In genomic region chr8:13756982-13757804, GRCm38 (mm10) we compare ENCODE assay signal across 8 mouse cellular contexts. TPM values are rescaled to one million over a fixed set of nuclear protein-coding genes. Genes with fewer than 3 reads are reported as not detected.
DNase-seq lines count a peak whose midpoint lies in the region; ATAC-seq and TF ChIP-seq lines count a peak whose summit lies in the region.

TSS of gene Cdc16 (plus strand) at chr8:13757676.

- TF ChIP-seq CTCF in bone marrow, adult 2 months (IDR thresholded peaks at IDR 0.05; ENCODE audit: control insufficient read depth, insufficient read depth, low read length): no peak; the same call in 1 of the 2 replicates

- TF ChIP-seq POLR2A in bone marrow, adult 2 months (IDR thresholded peaks at IDR 0.05; ENCODE audit: borderline replicate concordance, control insufficient read depth, low read depth, low read length): peak; percentile 71; the same call in 1 of the 2 replicates

- H3K4me3 ChIP-seq in bone marrow, adult 2 months (replicated peaks; ENCODE audit: control insufficient read depth, low read depth, low read length): peak within 1 kb of the TSS; percentile 76
- peak within 1 kb of the TSS; percentile 99 for H3K4me3 ChIP-seq in embryonic facial prominence, embryonic 15.5 days (replicated peaks)
- H3K4me3 ChIP-seq in kidney, embryonic 14.5 days (ENCODE audit: low read length): peak within 1 kb of the TSS; percentile 99
- H3K4me3 ChIP-seq in limb, embryonic 15.5 days: peak within 1 kb of the TSS; percentile 100

- WGBS in bone marrow, adult 2 months: 10% methylated on average over 40 of the region's 40 CpGs
- 8% methylated on average over 40 of the region's 40 CpGs for WGBS in embryonic facial prominence, embryonic 15.5 days
- WGBS in kidney, embryonic 14.5 days: 14% methylated on average over 25 of the region's 40 CpGs
- 7% methylated on average over 39 of the region's 40 CpGs for WGBS in limb, embryonic 15.5 days

- H3K4me2 ChIP-seq in embryonic facial prominence, embryonic 15.5 days (replicated peaks): peak within 1 kb of the TSS; percentile 80
- peak within 1 kb of the TSS; percentile 64 for H3K4me2 ChIP-seq in kidney, embryonic 14.5 days (replicated peaks; ENCODE audit: low read depth, low read length)
- peak within 1 kb of the TSS; percentile 67 for H3K4me2 ChIP-seq in limb, embryonic 15.5 days

- peak within 1 kb of the TSS; percentile 100 for H3K9ac ChIP-seq in embryonic facial prominence, embryonic 15.5 days
- H3K9ac ChIP-seq in kidney, embryonic 14.5 days (ENCODE audit: low read depth, low read length): peak within 1 kb of the TSS; percentile 96
- H3K9ac ChIP-seq in limb, embryonic 15.5 days: peak within 1 kb of the TSS; percentile 98

- peak; percentile 88 for DNase-seq in 416B (ENCODE audit: low read depth)
- DNase-seq in heart, adult 9 months (ENCODE audit: low spot score in 2 of 2): peak; percentile 84 to 85
- DNase-seq in monocyte, adult 2 months (ENCODE audit: low read depth in 1 of 2, low spot score in 2 of 2): peak; percentile 43 to 74
- peak; percentile 78 to 80 for DNase-seq in spleen, postnatal 36 days (ENCODE audit: low spot score in 2 of 2)

- H3K4me1 ChIP-seq in bone marrow, adult 2 months (ENCODE audit: control insufficient read depth, insufficient read depth, low read length): no peaks in the 10 kb centered on the region
- peaks cover 20% of the 10 kb centered on the region for H3K4me1 ChIP-seq in embryonic facial prominence, embryonic 15.5 days
- H3K4me1 ChIP-seq in kidney, embryonic 14.5 days (ENCODE audit: control insufficient read depth, insufficient read depth, low read length): peaks cover 11% of the 10 kb centered on the region
- peaks cover 17% of the 10 kb centered on the region for H3K4me1 ChIP-seq in limb, embryonic 15.5 days

- H3K9me3 ChIP-seq in embryonic facial prominence, embryonic 15.5 days (replicated peaks): no peaks in the 10 kb centered on the region
- no peaks in the 10 kb centered on the region for H3K9me3 ChIP-seq in kidney, embryonic 14.5 days (ENCODE audit: control insufficient read depth, low read length)
- no peaks in the 10 kb centered on the region for H3K9me3 ChIP-seq in limb, embryonic 15.5 days

- no peaks in the 10 kb centered on the region for H3K27me3 ChIP-seq in embryonic facial prominence, embryonic 15.5 days
- no peaks in the 10 kb centered on the region for H3K27me3 ChIP-seq in kidney, embryonic 14.5 days (ENCODE audit: control insufficient read depth, insufficient read depth, low read length)
- H3K27me3 ChIP-seq in limb, embryonic 15.5 days: no peaks in the 10 kb centered on the region

- peaks cover 10% of the 10 kb centered on the region for H3K36me3 ChIP-seq in embryonic facial prominence, embryonic 15.5 days
- H3K36me3 ChIP-seq in kidney, embryonic 14.5 days (ENCODE audit: control insufficient read depth, insufficient read depth, low read length): peaks cover 19% of the 10 kb centered on the region
- peaks cover 13% of the 10 kb centered on the region for H3K36me3 ChIP-seq in limb, embryonic 15.5 days

- peak; percentile 93 for ATAC-seq in embryonic facial prominence, embryonic 15.5 days (ENCODE audit: insufficient number of reproducible peaks, low FRiP score, low TSS enrichment, low read depth)
- ATAC-seq in kidney, embryonic 14.5 days (ENCODE audit: low FRiP score, low TSS enrichment): peak; percentile 97
- peak; percentile 82 for ATAC-seq in limb, embryonic 15.5 days (ENCODE audit: insufficient number of reproducible peaks, low FRiP score, low TSS enrichment, low read depth)

- peak within 1 kb of the TSS; percentile 77 for H3K27ac ChIP-seq in bone marrow, adult 2 months (ENCODE audit: control insufficient read depth, insufficient read depth, low read depth, low read length, poor library complexity)
- H3K27ac ChIP-seq in embryonic facial prominence, embryonic 15.5 days (replicated peaks): peak within 1 kb of the TSS; percentile 88
- peak within 1 kb of the TSS; percentile 83; the same call in 1 of the 2 replicates for H3K27ac ChIP-seq in kidney, embryonic 14.5 days (ENCODE audit: low read depth, low read length)
- H3K27ac ChIP-seq in limb, embryonic 15.5 days: peak within 1 kb of the TSS; percentile 92

RNA-seq across cellular contexts. Expression of gene Cdc16, which starts in this region (rescaled TPM):
- polyA plus RNA-seq in bone marrow, adult 2 months (2011; ENCODE audit: insufficient read depth, insufficient read length, low replicate concordance, missing spikeins): 24.2 and 30.5 TPM in 2 replicates
- 192 and 194 TPM in 2 replicates for polyA plus RNA-seq in embryonic facial prominence, embryonic 15.5 days (2015; fragmentation: Nextera tagmentation; extraction: Ambion mirVana)
- polyA plus RNA-seq in kidney, embryonic 14.5 days (2014; fragmentation: Nextera tagmentation; extraction: Ambion mirVana): 169 and 211 TPM in 2 replicates
- polyA plus RNA-seq in limb, embryonic 15.5 days (2015; fragmentation: Nextera tagmentation; extraction: Ambion mirVana): 209 and 217 TPM in 2 replicates

Comparison
In these comparisons a context has a peak if more than half of its experiments do, and no peak if none do; other contexts are left out.
1. Peak in every context shown above with its lines: DNase-seq, ATAC-seq, H3K4me3 ChIP-seq and H3K27ac ChIP-seq.